Mouse (Mus musculus): ENCODE results near the gene Daam1.
A peak's percentile ranks its signal among the peaks of the same experiment; 100 is the strongest.

Gene Daam1

GRCm38 (mm10) chr12:71886941-71887340 lies 56.1 kb downstream of the Daam1 start:
- TF ChIP-seq NANOG (IDR thresholded peaks at IDR 0.05; ENCODE audit: borderline replicate concordance, low read length) (no peak), CTCF (conservative IDR thresholded peaks at IDR 0.05; ENCODE audit: low read length) (no peak), POU5F1 (IDR thresholded peaks at IDR 0.05; ENCODE audit: borderline replicate concordance, low read length) (no peak)
- Histone ChIP-seq H3K27me3 (ENCODE audit: insufficient read depth, low read length) (no peaks in the 10 kb centered on the region), H3K4me3 (replicated peaks; ENCODE audit: low read length) (no peak overlapping the region), H3K4me1 (replicated peaks; ENCODE audit: low read depth, low read length) (peaks cover 62% of the 10 kb centered on the region), H3K36me3 (ENCODE audit: insufficient read depth, low read length) (peaks cover 3% of the 10 kb centered on the region; the same call in 1 of the 2 replicates), H3K9me3 (ENCODE audit: low read length) (no peaks in the 10 kb centered on the region)

GRCm38 (mm10) chr12:71888370-71888769 lies 57.5 kb downstream of the Daam1 start:
- Histone ChIP-seq H3K4me3 (replicated peaks; ENCODE audit: low read length) (no peak overlapping the region), H3K27me3 (ENCODE audit: insufficient read depth, low read length) (no peaks in the 10 kb centered on the region), H3K36me3 (ENCODE audit: insufficient read depth, low read length) (peaks cover 3% of the 10 kb centered on the region; the same call in 1 of the 2 replicates), H3K9me3 (ENCODE audit: low read length) (no peaks in the 10 kb centered on the region), H3K4me1 (replicated peaks; ENCODE audit: low read depth, low read length) (peaks cover 64% of the 10 kb centered on the region)
- TF ChIP-seq CTCF (conservative IDR thresholded peaks at IDR 0.05; ENCODE audit: low read length) (no peak), NANOG (IDR thresholded peaks at IDR 0.05; ENCODE audit: borderline replicate concordance, low read length) (no peak), POU5F1 (IDR thresholded peaks at IDR 0.05; ENCODE audit: borderline replicate concordance, low read length) (no peak)

DNA sequence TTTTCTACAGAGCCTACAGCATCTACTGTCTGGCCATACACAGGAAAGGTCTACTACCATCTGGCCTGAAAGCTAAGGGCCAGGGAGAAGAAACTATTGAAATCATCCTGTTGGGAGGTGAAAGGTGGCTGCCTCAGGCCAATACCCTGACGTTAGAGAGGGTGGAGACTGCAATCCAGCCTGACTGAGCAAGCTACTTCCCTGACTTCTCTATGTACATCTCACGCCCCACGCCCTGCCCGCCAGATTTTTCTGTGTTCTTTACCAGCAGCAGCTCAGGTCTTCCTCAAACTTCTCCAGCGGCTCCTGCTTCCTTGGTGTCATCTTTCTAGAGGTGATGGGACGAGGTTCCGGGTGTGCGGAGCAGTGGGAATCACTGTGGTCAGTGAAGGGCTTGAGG lies 58.4 kb downstream of the Daam1 start:
- Histone ChIP-seq H3K36me3 (ENCODE audit: insufficient read depth, low read length) (peaks cover 3% of the 10 kb centered on the region; the same call in 1 of the 2 replicates), H3K4me3 (replicated peaks; ENCODE audit: low read length) (peak overlapping the region; percentile 49), H3K27me3 (ENCODE audit: insufficient read depth, low read length) (no peaks in the 10 kb centered on the region), H3K9me3 (ENCODE audit: low read length) (no peaks in the 10 kb centered on the region), H3K4me1 (replicated peaks; ENCODE audit: low read depth, low read length) (peaks cover 62% of the 10 kb centered on the region)
- TF ChIP-seq POU5F1 (IDR thresholded peaks at IDR 0.05; ENCODE audit: borderline replicate concordance, low read length) (no peak), NANOG (IDR thresholded peaks at IDR 0.05; ENCODE audit: borderline replicate concordance, low read length) (no peak), CTCF (conservative IDR thresholded peaks at IDR 0.05; ENCODE audit: low read length) (no peak)

- Histone ChIP-seq H3K36me3 (ENCODE audit: insufficient read depth, low read length) (no peaks in the 10 kb centered on the region), H3K27me3 (ENCODE audit: insufficient read depth, low read length) (no peaks in the 10 kb centered on the region)
- no peak for TF ChIP-seq POU5F1 (IDR thresholded peaks at IDR 0.05; ENCODE audit: borderline replicate concordance, low read length)
- TF ChIP-seq NANOG (IDR thresholded peaks at IDR 0.05; ENCODE audit: borderline replicate concordance, low read length), result no peak
- TF ChIP-seq CTCF (conservative IDR thresholded peaks at IDR 0.05; ENCODE audit: low read length), result no peak
These were observed 59.4 kb downstream of the Daam1 start for GRCm38 (mm10) chr12:71890282-71890681.

GRCm38 (mm10) chr12:71891729-71892355 lies 61.0 kb downstream of the Daam1 start:
- Histone ChIP-seq H3K27me3 (ENCODE audit: insufficient read depth, low read length) (no peaks in the 10 kb centered on the region), H3K9me3 (ENCODE audit: low read length) (no peaks in the 10 kb centered on the region), H3K4me3 (replicated peaks; ENCODE audit: low read length) (no peak overlapping the region), H3K4me1 (replicated peaks; ENCODE audit: low read depth, low read length) (peaks cover 47% of the 10 kb centered on the region), H3K36me3 (ENCODE audit: insufficient read depth, low read length) (peaks cover 5% of the 10 kb centered on the region; the same call in 1 of the 2 replicates)
- TF ChIP-seq POU5F1 (IDR thresholded peaks at IDR 0.05; ENCODE audit: borderline replicate concordance, low read length) (no peak), CTCF (conservative IDR thresholded peaks at IDR 0.05; ENCODE audit: low read length) (no peak)

More at GRCm38 (mm10) chr12:71890282-71890681, 59.4 kb downstream of the Daam1 start:
- Histone ChIP-seq H3K4me3 (replicated peaks; ENCODE audit: low read length) (no peak overlapping the region), H3K9me3 (ENCODE audit: low read length) (no peaks in the 10 kb centered on the region), H3K4me1 (replicated peaks; ENCODE audit: low read depth, low read length) (peaks cover 59% of the 10 kb centered on the region)

DNA sequence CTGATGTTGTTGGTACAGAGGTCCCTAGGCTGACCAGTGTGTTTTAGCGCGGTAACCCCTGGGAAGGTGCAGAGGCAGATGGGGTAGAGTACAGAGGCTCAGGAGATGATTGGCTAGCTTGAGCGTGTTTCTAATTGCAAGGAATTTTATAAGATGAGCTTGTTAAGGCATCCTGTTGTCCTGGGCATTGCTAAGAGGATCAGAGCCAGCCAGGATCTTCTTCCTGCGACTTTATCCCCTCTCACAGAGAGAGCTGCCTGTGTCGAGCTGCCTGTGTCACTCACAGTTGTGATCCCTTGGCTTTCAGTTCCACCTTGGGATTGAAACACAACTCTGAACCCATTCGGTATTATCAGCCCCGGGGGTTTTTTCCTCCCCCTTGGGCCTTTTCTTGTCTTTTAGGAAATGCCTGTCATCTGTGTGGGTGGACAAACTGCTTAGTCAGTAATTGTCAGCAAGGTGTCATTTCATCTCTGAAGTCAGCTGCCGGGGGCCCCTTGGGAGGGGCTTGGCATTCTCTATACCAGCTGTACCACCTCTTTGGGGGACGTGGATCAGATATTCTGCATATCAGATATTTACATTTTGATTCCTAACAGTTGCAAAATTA lies 62.2 kb downstream of the Daam1 start:
- Histone ChIP-seq H3K4me1 (replicated peaks; ENCODE audit: low read depth, low read length) (peaks cover 49% of the 10 kb centered on the region), H3K4me3 (replicated peaks; ENCODE audit: low read length) (no peak overlapping the region), H3K9me3 (ENCODE audit: low read length) (no peaks in the 10 kb centered on the region), H3K36me3 (ENCODE audit: insufficient read depth, low read length) (peaks cover 14% of the 10 kb centered on the region), H3K27me3 (ENCODE audit: insufficient read depth, low read length) (no peaks in the 10 kb centered on the region)
- TF ChIP-seq CTCF (conservative IDR thresholded peaks at IDR 0.05; ENCODE audit: low read length), result no peak
- TF ChIP-seq POU5F1 (IDR thresholded peaks at IDR 0.05; ENCODE audit: borderline replicate concordance, low read length), result no peak

GRCm38 (mm10) chr12:71898231-71898630 lies 67.4 kb downstream of the Daam1 start:
- peaks cover 18% of the 10 kb centered on the region for H3K36me3 ChIP-seq (ENCODE audit: insufficient read depth, low read length)
- H3K27me3 ChIP-seq (ENCODE audit: insufficient read depth, low read length), result no peaks in the 10 kb centered on the region
- peaks cover 10% of the 10 kb centered on the region for H3K4me1 ChIP-seq (replicated peaks; ENCODE audit: low read depth, low read length)
- H3K4me3 ChIP-seq (replicated peaks; ENCODE audit: low read length), result no peak overlapping the region
- TF ChIP-seq CTCF (conservative IDR thresholded peaks at IDR 0.05; ENCODE audit: low read length) (no peak), NANOG (IDR thresholded peaks at IDR 0.05; ENCODE audit: borderline replicate concordance, low read length) (no peak), POU5F1 (IDR thresholded peaks at IDR 0.05; ENCODE audit: borderline replicate concordance, low read length) (no peak)
- no peaks in the 10 kb centered on the region for H3K9me3 ChIP-seq (ENCODE audit: low read length)

DNA sequence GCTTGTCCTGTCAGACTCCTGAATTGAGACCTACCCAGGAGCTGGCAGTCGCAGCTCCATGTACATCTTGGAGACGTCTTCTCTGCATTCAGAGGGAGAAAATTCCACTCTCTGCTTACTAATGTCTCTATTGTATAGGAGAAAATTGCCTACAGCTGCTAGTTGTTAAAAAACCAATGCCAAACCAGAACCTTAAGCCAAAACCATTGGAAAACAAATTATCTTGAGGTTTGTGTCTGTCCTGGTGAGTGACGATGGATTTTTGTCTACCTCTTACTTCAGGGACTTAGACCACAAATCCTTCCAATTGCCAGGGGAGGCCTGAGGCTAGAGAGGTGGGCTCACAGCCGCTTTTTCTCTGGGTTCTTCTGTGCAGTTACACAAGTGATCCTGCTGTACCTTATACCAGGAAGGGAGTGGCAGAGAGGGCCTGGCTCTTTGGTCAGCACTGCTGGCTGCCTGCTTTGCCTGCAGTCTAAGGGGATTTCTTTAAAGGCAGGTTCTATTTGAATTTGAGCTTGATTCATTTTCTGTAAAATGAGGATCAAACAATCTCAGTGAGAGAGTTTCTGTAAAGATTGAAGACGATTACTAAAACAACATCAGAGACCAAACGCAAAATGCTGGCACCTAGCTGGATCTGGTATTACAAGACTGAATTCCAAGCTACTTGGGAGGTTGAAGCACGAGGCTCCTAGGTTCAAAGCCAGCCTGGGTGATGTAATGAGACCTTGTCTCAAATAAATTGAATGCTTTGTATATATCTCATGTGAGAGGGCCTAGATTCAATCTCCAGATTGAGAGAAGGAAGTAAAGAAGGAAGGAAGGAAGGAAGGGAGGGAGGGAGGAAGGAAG lies 68.0 kb downstream of the Daam1 start:
- H3K9me3 ChIP-seq (ENCODE audit: low read length), result no peaks in the 10 kb centered on the region
- no peak for TF ChIP-seq POU5F1 (IDR thresholded peaks at IDR 0.05; ENCODE audit: borderline replicate concordance, low read length)
- TF ChIP-seq NANOG (IDR thresholded peaks at IDR 0.05; ENCODE audit: borderline replicate concordance, low read length), result no peak
- TF ChIP-seq CTCF (conservative IDR thresholded peaks at IDR 0.05; ENCODE audit: low read length), result no peak
- no peak overlapping the region for H3K4me3 ChIP-seq (replicated peaks; ENCODE audit: low read length)
- H3K36me3 ChIP-seq (ENCODE audit: insufficient read depth, low read length), result peaks cover 18% of the 10 kb centered on the region
- H3K4me1 ChIP-seq (replicated peaks; ENCODE audit: low read depth, low read length), result peaks cover 8% of the 10 kb centered on the region
- H3K27me3 ChIP-seq (ENCODE audit: insufficient read depth, low read length), result no peaks in the 10 kb centered on the region
